Mouse (Mus musculus) embryonic facial prominence, embryonic 14.5 days (tissue): ENCODE data around the gene Rbp1. TPM values are rescaled to one million over a fixed set of nuclear protein-coding genes. Genes with fewer than 3 reads are reported as not detected.

Source experiments
- ATAC-seq: fragments of 200-750 bp; cut with Nextera tagmentation; 2 replicates; pipeline ENCODE4 v1.8.0; 2017; ENCODE audit warnings: low read depth, moderate number of reproducible peaks, moderate TSS enrichment
- DNase-seq: peaks from one replicate; pipeline ENCODE4 v3.0.0-alpha.2; 2015; ENCODE audit warnings: low spot score
- H3K27ac ChIP-seq: fragments of 300-500 bp; sonication (generic); replicated peaks from 2 replicates; pipeline ENCODE4 v1.5.1; 2014; ENCODE audit warnings: low read depth, mild to moderate bottlenecking, low read length, moderate library complexity
- H3K27me3 ChIP-seq: fragments of 300-500 bp; sonication (generic); replicated peaks from 2 replicates; pipeline ENCODE4 v1.6.1; 2014; ENCODE audit warnings: low read length; ENCODE audit not compliant: control insufficient read depth, insufficient read depth
- H3K36me3 ChIP-seq: fragments of 300-500 bp; sonication (generic); 2 replicates; pipeline ENCODE4 v1.6.1; 2014; ENCODE audit warnings: low read length, mixed read lengths; ENCODE audit not compliant: control insufficient read depth, insufficient read depth
- H3K4me1 ChIP-seq: fragments of 300-500 bp; sonication (generic); 2 replicates; pipeline ENCODE4 v1.6.1; 2014; ENCODE audit warnings: antibody characterized with exemption, low read length; ENCODE audit not compliant: control insufficient read depth, insufficient read depth
- H3K4me2 ChIP-seq: fragments of 300-500 bp; sonication (generic); 2 replicates; pipeline ENCODE4 v1.6.1; 2014; ENCODE audit warnings: low read depth, mild to moderate bottlenecking, low read length, moderate library complexity, mixed read lengths
- H3K4me3 ChIP-seq: fragments of 300-500 bp; sonication (generic); 2 replicates; pipeline ENCODE4 v1.5.1; 2014; ENCODE audit warnings: low read depth, mild to moderate bottlenecking, low read length
- H3K9ac ChIP-seq: fragments of 300-500 bp; sonication (generic); 2 replicates; pipeline ENCODE4 v1.6.1; 2014; ENCODE audit warnings: low read depth, mild to moderate bottlenecking, low read length, moderate library complexity, mixed read lengths
- H3K9me3 ChIP-seq: fragments of 300-500 bp; sonication (generic); 2 replicates; pipeline ENCODE4 v1.6.1; 2016; ENCODE audit warnings: low read length; ENCODE audit not compliant: control insufficient read depth
- WGBS: fragments of 180-500 bp; shearing (Covaris S2); extraction: QIAGEN DNeasy Blood & Tissue Kit; methylation state at CpG from one replicate; pipeline ENCODE4 v1.1.7; 2014; 5-methylcytosine and 5-hydroxymethylcytosine counted together
- polyA plus RNA-seq: library from polyadenylated mRNA; unstranded; fragments of >200 nt; fragmentation: Nextera tagmentation; extraction: Ambion mirVana; gene quantifications from 2 replicates; pipeline ENCODE4 v1.2.1, GENCODE M21; 2014

Gene Rbp1
- polyA plus RNA-seq, 1 experiment from 2014 or later = 60.5 TPM

- Histone ChIP-seq H3K27me3 (no peaks in the 10 kb centered on the region), H3K9me3 (no peaks in the 10 kb centered on the region), H3K27ac (no peak overlapping the region), H3K4me1 (no peaks in the 10 kb centered on the region), H3K4me2 (no peak overlapping the region), H3K36me3 (peaks cover 24% of the 10 kb centered on the region), H3K4me3 (no peak overlapping the region), H3K9ac (no peak overlapping the region)
- 88% methylated on average over 9 of the region's 9 CpGs for WGBS
- DNase-seq (no peak), ATAC-seq (no peak)
Observed at GRCm38 (mm10) chr9:98445359-98446149, 22.8 kb downstream of the Rbp1 start.

- H3K4me2 ChIP-seq = no peak overlapping the region
Observed at GRCm38 (mm10) chr9:98450976-98451375, 28.2 kb downstream of the Rbp1 start.

GRCm38 (mm10) chr9:98466709-98467108, 43.9 kb downstream of the Rbp1 start:
- H3K36me3 ChIP-seq = no peaks in the 10 kb centered on the region
- H3K9me3 ChIP-seq = no peaks in the 10 kb centered on the region
- H3K4me1 ChIP-seq = no peaks in the 10 kb centered on the region
- no peak overlapping the region for H3K4me2 ChIP-seq
- 71% methylated on average over 2 of the region's 2 CpGs for WGBS
- no peak overlapping the region for H3K27ac ChIP-seq
- no peak overlapping the region for H3K4me3 ChIP-seq
- no peaks in the 10 kb centered on the region for H3K27me3 ChIP-seq
- DNase-seq (no peak), ATAC-seq (no peak)
- H3K9ac ChIP-seq = no peak overlapping the region

More at GRCm38 (mm10) chr9:98450976-98451375, 28.2 kb downstream of the Rbp1 start:
- no peaks in the 10 kb centered on the region for H3K9me3 ChIP-seq
- no peak; the same call in 1 of the 2 replicates for ATAC-seq
- no peak overlapping the region for H3K9ac ChIP-seq
- DNase-seq = peak; percentile 44
- no peaks in the 10 kb centered on the region for H3K27me3 ChIP-seq
- H3K27ac ChIP-seq = no peak overlapping the region
- no peaks in the 10 kb centered on the region for H3K4me1 ChIP-seq
- peaks cover 15% of the 10 kb centered on the region for H3K36me3 ChIP-seq
- 63% methylated on average over 1 of the region's 1 CpGs for WGBS
- H3K4me3 ChIP-seq = no peak overlapping the region

- ATAC-seq = no peak
Observed at GRCm38 (mm10) chr9:98480172-98480749, 57.5 kb downstream of the Rbp1 start.

GRCm38 (mm10) chr9:98482256-98482655, 59.5 kb downstream of the Rbp1 start:
- Histone ChIP-seq H3K4me1 (no peaks in the 10 kb centered on the region), H3K4me2 (no peak overlapping the region), H3K36me3 (no peaks in the 10 kb centered on the region), H3K4me3 (no peak overlapping the region), H3K27me3 (no peaks in the 10 kb centered on the region), H3K27ac (no peak overlapping the region), H3K9ac (no peak overlapping the region), H3K9me3 (no peaks in the 10 kb centered on the region)
- DNase-seq = no peak
- no peak for ATAC-seq
- WGBS = 59% methylated on average over 4 of the region's 4 CpGs

More at GRCm38 (mm10) chr9:98480172-98480749, 57.5 kb downstream of the Rbp1 start:
- no peaks in the 10 kb centered on the region for H3K36me3 ChIP-seq
- H3K27me3 ChIP-seq = no peaks in the 10 kb centered on the region
- 78% methylated on average over 2 of the region's 2 CpGs for WGBS
- H3K4me1 ChIP-seq = no peaks in the 10 kb centered on the region
- DNase-seq = no peak
- H3K4me2 ChIP-seq = no peak overlapping the region
- H3K27ac ChIP-seq = no peak overlapping the region
- H3K9me3 ChIP-seq = no peaks in the 10 kb centered on the region
- H3K4me3 ChIP-seq = no peak overlapping the region
- no peak overlapping the region for H3K9ac ChIP-seq

GRCm38 (mm10) chr9:98485020-98485419, 62.3 kb downstream of the Rbp1 start:
- no peak for ATAC-seq
- Histone ChIP-seq H3K9me3 (no peaks in the 10 kb centered on the region), H3K36me3 (no peaks in the 10 kb centered on the region), H3K27ac (no peak overlapping the region), H3K4me2 (no peak overlapping the region), H3K4me1 (no peaks in the 10 kb centered on the region), H3K27me3 (no peaks in the 10 kb centered on the region), H3K9ac (no peak overlapping the region), H3K4me3 (no peak overlapping the region)
- no peak for DNase-seq
- 77% methylated on average over 7 of the region's 7 CpGs for WGBS

- no peaks in the 10 kb centered on the region for H3K9me3 ChIP-seq
- no peaks in the 10 kb centered on the region for H3K27me3 ChIP-seq
- H3K4me3 ChIP-seq = no peak within 1 kb of the TSS
- H3K27ac ChIP-seq = no peak within 1 kb of the TSS
- ATAC-seq (no peak), DNase-seq (no peak)
- no peak within 1 kb of the TSS for H3K9ac ChIP-seq
- H3K4me1 ChIP-seq = no peaks in the 10 kb centered on the region
- H3K36me3 ChIP-seq = no peaks in the 10 kb centered on the region
- H3K4me2 ChIP-seq = no peak within 1 kb of the TSS
- 83% methylated on average over 3 of the region's 3 CpGs for WGBS
Observed at GRCm38 (mm10) chr9:98485815-98486214, 63.1 kb downstream of the Rbp1 start, which contains the start of gene Rbp2. Gene Rbp2, plus strand, starts transcription at chr9:98486115.

GRCm38 (mm10) chr9:98487273-98487672, 64.5 kb downstream of the Rbp1 start:
- H3K4me2 ChIP-seq = no peak overlapping the region
- ATAC-seq (no peak), DNase-seq (no peak)
- H3K27me3 ChIP-seq = no peaks in the 10 kb centered on the region
- no peaks in the 10 kb centered on the region for H3K4me1 ChIP-seq
- WGBS = 60% methylated on average over 6 of the region's 6 CpGs
- no peak overlapping the region for H3K9ac ChIP-seq
- H3K27ac ChIP-seq = no peak overlapping the region
- no peaks in the 10 kb centered on the region for H3K36me3 ChIP-seq
- no peaks in the 10 kb centered on the region for H3K9me3 ChIP-seq
- no peak overlapping the region for H3K4me3 ChIP-seq
